Mouse (Mus musculus) hematopoietic multipotent progenitor cell, adult 10-12 weeks (in vitro differentiated cells): ENCODE data around the gene Hist1h1d. TPM values are rescaled to one million over a fixed set of nuclear protein-coding genes. Genes with fewer than 3 reads are reported as not detected.

ENCODE experiments used
- polyA plus RNA-seq: library from polyadenylated mRNA; stranded (reverse); fragments of >175 nt; gene quantifications from 2 replicates; pipeline ENCODE4 v1.2.3, GENCODE M21; 2012; ENCODE audit warnings: low replicate concordance

Hist1h1d gene
- 0.55 and 0.68 TPM in 2 replicates for polyA plus RNA-seq

DNA sequence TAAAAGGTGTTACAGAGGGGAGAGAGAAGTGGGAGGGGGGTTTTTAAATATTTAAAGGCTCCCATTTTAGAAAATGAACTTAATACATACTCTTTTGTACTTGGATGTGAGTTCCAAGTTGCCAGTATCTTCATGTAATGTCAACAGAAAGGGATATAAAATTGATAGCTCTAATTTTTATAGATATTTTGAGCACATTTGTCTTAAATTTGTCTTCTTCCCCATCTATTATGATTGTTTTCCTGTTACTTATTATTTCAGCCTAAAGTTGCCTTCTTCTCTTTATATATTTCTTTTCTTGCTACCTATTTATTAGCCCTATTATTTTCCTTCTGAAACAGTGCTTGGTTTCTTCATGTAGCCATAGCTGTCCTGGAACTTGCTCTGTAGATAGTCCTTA is at the start of gene Hist1h1d:
Hist1h1d (plus strand) TSS at position 301 of the 400 bp plus-strand sequence.

DNA sequence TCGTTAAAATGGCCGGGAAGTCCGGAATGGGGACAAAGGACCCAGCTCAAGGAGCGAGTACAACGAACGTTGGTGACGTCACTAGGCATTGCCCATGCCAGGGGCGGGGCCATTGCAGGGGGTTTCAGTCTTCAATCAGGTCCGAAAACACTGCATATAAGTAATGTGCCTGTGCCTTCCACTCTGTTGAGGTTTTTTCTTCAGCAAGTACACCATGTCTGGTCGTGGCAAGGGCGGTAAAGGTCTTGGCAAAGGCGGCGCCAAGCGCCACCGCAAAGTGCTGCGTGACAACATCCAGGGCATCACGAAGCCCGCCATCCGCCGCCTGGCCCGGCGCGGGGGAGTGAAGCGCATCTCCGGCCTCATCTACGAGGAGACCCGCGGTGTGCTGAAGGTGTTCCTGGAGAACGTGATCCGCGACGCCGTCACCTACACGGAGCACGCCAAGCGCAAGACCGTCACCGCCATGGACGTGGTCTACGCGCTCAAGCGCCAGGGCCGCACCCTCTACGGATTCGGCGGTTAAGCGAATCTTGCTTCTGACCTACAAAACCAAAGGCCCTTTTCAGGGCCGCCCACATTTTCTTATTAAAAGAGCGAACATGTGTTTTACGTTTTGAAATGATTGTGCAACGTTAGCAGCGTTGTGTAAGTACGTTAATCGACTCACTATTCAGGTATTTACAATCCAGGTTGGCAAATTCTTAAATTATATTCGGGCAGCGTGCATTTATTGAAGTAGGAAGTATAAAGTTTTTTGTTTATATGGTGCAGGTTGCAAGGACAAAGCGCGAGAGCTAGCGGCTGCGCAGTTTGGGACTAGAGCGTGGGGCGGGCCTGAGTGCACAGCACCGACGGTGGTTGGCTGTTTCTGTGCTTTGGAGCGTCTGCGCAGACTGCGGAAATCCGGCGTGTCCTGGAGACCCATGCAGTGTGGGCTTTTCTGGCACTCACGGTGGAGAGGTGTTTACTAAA is 21.9 kb upstream of the Hist1h1d start, which contains the start of gene Hist1h4h:
Hist1h4h (plus strand) TSS at position 150 of the 975 bp plus-strand sequence.

DNA sequence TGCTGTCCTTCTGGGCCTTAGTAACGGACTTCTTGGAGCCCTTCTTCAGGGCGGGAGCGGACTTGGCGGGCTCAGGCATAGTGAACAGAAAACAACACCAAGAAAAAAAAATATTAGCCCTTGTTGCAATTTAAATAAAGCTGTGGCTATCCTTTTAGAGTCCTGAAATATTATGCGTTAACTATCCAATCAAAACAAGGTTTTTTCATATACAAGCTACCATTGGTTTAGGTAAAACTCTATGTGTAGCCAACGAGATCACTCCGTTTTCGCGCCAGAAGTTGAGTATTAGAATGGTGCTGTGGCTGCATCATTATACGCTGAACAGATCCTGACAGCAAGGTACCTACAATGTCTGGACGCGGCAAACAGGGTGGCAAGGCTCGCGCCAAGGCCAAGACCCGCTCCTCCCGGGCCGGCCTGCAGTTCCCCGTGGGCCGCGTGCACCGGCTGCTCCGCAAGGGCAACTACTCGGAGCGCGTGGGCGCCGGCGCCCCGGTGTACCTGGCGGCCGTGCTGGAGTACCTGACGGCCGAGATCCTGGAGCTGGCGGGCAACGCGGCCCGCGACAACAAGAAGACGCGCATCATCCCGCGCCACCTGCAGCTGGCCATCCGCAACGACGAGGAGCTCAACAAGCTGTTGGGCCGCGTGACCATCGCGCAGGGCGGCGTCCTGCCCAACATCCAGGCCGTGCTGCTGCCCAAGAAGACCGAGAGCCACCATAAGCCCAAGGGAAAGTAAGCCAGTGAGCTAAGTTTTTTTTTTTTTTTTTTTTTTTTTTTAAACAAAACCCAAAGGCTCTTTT is 19.3 kb upstream of the Hist1h1d start, which contains the start of gene Hist1h2af:
Hist1h2af (plus strand) TSS at position 347 of the 808 bp plus-strand sequence.

DNA sequence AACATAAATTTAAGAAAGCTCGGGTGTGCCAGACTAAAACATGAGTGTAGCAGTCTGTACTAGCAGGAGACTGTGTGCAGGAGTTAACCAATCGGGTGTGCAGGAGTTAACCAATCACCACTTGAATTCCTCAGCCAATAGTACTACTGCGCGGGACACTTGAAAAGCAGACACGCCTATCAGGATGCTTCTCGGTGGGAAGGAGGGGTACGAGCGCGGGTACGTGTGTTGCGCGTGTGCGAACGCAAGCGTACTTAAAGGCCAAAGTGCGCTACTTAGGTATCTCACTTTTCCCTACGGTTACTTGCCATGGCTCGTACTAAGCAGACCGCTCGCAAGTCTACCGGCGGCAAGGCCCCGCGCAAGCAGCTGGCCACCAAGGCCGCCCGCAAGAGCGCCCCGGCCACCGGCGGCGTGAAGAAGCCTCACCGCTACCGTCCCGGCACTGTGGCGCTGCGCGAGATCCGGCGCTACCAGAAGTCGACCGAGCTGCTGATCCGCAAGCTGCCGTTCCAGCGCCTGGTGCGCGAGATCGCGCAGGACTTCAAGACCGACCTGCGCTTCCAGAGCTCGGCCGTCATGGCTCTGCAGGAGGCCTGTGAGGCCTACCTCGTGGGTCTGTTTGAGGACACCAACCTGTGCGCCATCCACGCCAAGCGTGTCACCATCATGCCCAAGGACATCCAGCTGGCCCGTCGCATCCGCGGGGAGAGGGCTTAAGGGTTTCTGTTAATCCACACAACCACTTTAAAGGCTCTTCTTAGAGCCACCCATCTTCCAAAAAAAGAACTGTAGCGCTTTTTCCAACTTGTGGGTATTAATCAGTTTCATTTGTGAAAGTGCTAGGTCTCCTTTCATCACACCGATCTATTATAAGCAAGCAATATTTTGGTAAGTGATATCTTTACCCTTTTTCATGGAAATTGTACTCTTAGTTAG is 17.7 kb upstream of the Hist1h1d start, which contains the start of gene Hist1h3g:
Hist1h3g (plus strand) TSS at position 286 of the 939 bp plus-strand sequence.

DNA sequence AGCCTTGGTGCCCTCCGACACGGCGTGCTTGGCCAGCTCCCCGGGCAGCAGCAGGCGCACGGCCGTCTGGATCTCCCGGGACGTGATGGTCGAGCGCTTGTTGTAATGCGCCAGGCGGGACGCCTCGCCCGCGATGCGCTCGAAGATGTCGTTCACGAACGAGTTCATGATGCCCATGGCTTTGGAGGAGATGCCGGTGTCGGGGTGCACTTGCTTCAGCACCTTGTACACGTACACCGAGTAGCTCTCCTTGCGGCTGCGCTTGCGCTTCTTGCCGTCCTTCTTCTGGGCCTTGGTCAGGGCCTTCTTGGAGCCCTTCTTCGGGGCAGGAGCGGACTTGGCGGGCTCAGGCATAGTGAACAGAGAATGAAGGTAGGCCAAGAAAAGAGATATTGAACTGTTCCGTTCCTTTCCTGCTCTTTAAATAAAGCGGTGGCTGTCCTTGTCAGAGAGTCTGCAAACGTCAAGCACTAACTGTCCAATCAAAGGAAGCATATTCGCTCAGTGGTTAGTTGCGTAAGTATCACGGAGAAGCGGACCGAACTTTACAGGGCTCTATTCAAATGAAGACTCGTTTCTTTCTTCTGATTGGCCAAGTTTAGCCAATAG is 10.0 kb upstream of the Hist1h1d start, which contains the start of gene Hist1h2bh:
Hist1h2bh (minus strand) TSS at position 394 of the 609 bp plus-strand sequence.

DNA sequence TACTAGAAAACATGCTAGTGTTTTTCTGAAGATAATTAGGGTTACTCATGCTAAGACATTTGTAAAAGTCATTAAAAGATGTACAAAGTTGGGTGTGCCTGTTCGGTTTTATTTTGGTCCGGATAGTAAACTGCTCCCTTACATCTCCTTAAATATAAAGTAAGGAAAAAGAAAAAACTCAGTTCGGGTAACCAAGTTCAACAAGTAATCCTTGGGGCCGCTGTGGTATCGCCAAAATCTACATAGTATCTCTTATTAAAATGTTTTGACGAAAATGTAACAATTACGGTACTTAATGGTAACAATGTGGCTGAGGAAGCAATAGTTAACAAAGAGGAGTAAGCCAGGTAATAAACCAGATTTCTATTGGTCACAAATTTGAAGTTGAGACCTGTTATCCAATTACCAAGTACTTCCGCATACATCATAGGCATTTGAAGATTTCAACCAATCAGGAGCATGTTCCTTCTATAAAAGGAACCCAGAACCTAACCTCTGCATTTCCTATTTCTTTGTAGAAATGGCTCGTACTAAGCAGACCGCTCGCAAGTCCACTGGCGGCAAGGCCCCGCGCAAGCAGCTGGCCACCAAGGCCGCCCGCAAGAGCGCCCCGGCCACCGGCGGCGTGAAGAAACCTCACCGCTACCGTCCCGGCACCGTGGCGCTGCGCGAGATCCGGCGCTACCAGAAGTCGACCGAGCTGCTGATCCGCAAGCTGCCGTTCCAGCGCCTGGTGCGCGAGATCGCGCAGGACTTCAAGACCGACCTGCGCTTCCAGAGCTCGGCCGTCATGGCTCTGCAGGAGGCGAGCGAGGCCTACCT is 8.9 kb upstream of the Hist1h1d start, which contains the start of gene Hist1h3f:
Hist1h3f (plus strand) TSS at position 88 of the 822 bp plus-strand sequence.

DNA sequence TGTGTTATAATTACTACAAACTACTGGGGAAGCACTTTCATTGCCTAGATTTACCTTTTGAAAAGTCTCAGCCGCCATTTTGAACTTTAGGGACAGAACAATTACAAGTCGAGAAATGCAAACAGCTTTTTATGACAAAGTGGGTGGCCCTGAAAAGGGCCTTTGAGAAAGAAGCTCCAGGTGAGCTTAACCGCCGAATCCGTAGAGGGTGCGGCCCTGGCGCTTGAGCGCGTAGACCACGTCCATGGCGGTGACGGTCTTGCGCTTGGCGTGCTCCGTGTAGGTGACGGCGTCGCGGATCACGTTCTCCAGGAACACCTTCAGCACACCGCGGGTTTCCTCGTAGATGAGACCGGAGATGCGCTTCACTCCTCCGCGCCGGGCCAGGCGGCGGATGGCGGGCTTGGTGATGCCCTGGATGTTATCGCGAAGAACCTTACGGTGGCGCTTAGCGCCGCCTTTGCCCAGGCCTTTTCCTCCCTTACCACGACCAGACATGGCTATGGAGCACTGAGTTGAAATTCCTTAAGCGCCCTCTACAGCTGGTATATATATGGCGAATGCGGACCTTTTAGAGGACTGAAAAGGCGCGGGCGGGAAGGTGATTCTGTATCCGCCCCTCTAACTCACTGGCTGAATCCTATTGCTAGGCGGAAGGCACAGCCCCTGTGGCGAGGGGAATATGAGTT is 1.8 kb upstream of the Hist1h1d start, which contains the start of gene Hist1h4f:
Hist1h4f (minus strand) TSS at position 503 of the 689 bp plus-strand sequence.

DNA sequence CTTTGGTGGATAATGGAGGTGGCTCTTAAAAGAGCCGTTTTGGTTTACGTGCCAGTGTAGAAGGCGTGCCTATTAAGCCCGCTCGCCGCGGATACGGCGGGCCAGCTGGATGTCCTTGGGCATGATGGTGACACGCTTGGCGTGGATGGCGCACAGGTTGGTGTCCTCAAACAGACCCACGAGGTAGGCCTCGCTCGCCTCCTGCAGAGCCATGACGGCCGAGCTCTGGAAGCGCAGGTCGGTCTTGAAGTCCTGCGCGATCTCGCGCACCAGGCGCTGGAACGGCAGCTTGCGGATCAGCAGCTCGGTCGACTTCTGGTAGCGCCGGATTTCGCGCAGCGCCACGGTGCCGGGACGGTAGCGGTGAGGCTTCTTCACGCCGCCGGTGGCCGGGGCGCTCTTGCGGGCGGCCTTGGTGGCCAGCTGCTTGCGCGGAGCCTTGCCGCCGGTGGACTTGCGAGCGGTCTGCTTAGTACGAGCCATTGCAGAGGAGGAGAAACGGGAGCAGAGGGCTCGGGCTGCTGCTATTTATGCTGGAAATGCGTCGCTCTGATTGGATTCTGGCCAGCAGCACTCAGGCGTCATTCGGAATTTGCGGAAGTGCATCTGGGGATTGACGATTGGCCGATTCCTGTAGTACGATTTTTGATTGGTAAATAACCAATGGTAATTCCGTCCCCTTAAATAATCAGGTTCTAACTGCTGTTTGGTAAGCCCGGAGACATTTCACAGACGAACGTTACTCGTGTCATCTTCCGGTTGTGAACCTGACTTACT is 9.0 kb downstream of the Hist1h1d start, which contains the start of gene Hist1h3e:
Hist1h3e (minus strand) TSS at position 487 of the 777 bp plus-strand sequence.

DNA sequence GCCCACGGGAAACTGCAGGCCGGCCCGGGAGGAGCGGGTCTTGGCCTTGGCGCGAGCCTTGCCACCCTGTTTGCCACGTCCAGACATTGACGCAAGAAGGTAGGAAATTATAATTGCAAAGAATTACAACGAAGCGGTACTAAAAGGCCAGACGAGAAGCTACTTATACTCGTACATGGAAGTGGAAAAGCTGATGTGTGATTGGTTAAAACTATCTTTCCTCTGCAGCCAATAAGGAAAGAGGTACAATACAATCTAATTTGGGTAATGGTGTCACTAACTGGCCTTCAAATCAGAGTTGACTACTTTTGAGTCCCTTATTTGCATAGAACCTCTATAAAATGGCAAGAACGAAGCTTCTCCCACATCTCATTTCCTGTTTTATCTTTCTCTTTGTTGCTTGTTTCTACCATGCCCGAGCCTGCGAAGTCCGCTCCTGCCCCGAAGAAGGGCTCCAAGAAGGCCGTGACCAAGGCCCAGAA is 18.0 kb downstream of the Hist1h1d start, which contains the start of the genes Hist1h2ae and Hist1h2bg:
Hist1h2ae (minus strand) TSS at position 199 of the 482 bp plus-strand sequence.
Hist1h2bg (plus strand) TSS at position 375 of the 482 bp plus-strand sequence.

DNA sequence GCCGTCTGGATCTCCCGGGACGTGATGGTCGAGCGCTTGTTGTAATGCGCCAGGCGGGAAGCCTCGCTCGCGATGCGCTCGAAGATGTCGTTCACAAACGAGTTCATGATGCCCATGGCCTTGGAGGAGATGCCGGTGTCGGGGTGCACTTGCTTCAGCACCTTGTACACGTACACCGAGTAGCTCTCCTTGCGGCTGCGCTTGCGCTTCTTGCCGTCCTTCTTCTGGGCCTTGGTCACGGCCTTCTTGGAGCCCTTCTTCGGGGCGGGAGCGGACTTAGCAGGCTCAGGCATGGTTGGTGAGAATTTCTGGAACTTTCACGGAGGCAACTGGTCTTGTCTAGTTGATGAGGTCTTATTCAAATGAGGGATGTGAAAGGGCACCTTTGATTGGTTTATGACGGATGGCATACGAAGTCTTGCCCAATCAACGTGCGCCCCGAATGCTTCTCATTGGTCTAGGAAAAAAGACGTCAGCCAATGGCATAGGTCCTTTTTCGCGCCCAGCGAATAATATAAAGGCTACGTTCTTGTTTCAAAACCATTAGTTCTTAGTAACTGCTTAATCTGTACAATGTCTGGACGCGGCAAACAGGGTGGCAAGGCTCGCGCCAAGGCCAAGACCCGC is 20.9 kb downstream of the Hist1h1d start, which contains the start of the genes Hist1h2bf and Hist1h2ad:
Hist1h2bf (minus strand) TSS at position 299 of the 627 bp plus-strand sequence.
Hist1h2ad (plus strand) TSS at position 484 of the 627 bp plus-strand sequence.

DNA sequence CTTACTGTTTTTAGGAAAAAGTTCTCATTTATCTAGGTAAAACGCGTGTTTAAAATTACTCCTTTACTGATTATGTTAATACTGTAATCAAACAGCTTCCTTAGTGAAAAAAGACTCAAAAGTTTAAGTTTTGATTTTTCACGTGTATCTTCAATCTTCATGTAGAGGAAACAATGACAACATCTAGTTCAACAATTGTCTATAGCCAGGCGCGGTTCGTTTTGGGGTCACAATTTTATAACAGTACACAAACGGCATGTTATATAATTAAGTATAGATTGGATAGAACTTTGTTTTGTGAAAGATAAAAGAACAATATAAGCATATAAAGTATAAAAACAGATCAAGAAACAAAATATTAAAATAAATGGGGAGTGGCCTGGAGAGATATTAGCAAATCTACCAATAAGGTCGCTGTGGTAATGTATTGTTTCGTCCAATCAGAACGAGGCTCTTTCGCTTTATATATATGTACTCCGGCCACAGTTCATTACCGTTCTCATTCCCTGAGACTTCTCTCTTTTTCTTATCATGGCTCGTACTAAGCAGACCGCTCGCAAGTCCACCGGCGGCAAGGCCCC is 22.3 kb downstream of the Hist1h1d start, which contains the start of gene Hist1h3d:
Hist1h3d (plus strand) TSS at position 493 of the 581 bp plus-strand sequence.

DNA sequence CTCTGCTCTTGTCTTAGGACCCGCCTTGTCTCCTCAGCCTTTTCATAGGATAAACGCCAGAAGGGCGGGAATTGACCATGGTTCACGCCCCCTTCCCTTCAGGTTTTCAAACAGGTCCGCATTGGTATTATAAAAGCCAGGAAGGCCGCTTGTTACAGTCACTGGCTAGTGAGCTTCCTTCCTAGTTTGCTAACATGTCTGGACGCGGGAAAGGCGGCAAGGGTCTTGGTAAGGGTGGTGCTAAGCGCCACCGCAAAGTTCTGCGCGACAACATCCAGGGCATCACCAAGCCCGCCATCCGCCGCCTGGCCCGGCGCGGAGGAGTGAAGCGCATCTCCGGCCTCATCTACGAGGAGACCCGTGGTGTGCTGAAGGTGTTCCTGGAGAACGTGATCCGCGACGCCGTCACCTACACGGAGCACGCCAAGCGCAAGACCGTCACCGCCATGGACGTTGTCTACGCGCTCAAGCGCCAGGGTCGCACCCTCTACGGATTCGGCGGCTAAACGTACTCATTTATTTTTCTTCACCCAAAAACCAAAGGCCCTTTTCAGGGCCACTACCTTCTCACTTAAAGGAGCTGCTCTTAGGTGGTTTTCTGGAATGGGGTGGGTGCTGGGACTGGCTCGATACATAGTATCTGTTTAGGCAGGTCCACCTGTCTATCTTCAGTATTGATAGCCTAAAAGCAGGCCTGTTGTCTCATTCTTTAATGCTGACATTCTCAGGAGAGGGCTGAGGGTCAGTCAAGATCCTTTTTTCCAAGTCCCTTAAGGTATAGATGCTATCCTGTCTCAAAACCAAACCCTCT is 28.6 kb downstream of the Hist1h1d start, which contains the start of gene Hist1h4d:
Hist1h4d (plus strand) TSS at position 191 of the 811 bp plus-strand sequence.

